ENCODE assay signal across 14 mouse cellular contexts in genomic region chr15:32568858-32569387, GRCm38 (mm10).
DNase-seq lines count a peak whose midpoint lies in the region; ATAC-seq and TF ChIP-seq lines count a peak whose summit lies in the region.
"Had no signal": no experiment of that assay in that cellular context is flagged by ENCODE, and none has a peak within 500 bp of the region (broad histone marks: within the 10 kb centered on the region; RNA-seq: fewer than 3 reads in every experiment).

No protein-coding gene starts in this region.

- H3K4me2 ChIP-seq in midbrain, embryonic 13.5 days (replicated peaks): no peak overlapping the region
- no peak overlapping the region for H3K4me2 ChIP-seq in midbrain, postnatal 0 days (ENCODE audit: low read depth, low read length, poor library complexity, severe bottlenecking)
- no peak overlapping the region for H3K4me2 ChIP-seq in forebrain, embryonic 15.5 days (replicated peaks)
- H3K4me2 ChIP-seq: heart, embryonic 12.5 days; intestine, embryonic 15.5 days; limb, embryonic 15.5 days had no signal

- H3K36me3 ChIP-seq in midbrain, embryonic 13.5 days: no peaks in the 10 kb centered on the region
- H3K36me3 ChIP-seq in midbrain, postnatal 0 days (ENCODE audit: insufficient read depth, low read length): no peaks in the 10 kb centered on the region
- no peaks in the 10 kb centered on the region for H3K36me3 ChIP-seq in forebrain, embryonic 15.5 days
- H3K36me3 ChIP-seq: G1E; heart, embryonic 12.5 days; intestine, embryonic 15.5 days had no signal

- H3K4me3 ChIP-seq in midbrain, embryonic 13.5 days (replicated peaks): no peak overlapping the region
- H3K4me3 ChIP-seq in midbrain, postnatal 0 days (ENCODE audit: low read depth, low read length): no peak overlapping the region
- H3K4me3 ChIP-seq in forebrain, embryonic 15.5 days: no peak overlapping the region
- H3K4me3 ChIP-seq: heart, embryonic 12.5 days; intestine, embryonic 15.5 days; limb, embryonic 15.5 days had no signal

- no peaks in the 10 kb centered on the region for H3K27me3 ChIP-seq in midbrain, embryonic 13.5 days
- no peaks in the 10 kb centered on the region for H3K27me3 ChIP-seq in midbrain, postnatal 0 days (ENCODE audit: insufficient read depth, low read length)
- no peaks in the 10 kb centered on the region for H3K27me3 ChIP-seq in forebrain, embryonic 15.5 days
- H3K27me3 ChIP-seq: heart, embryonic 12.5 days; intestine, embryonic 15.5 days; limb, embryonic 15.5 days had no signal

- H3K9me3 ChIP-seq in midbrain, embryonic 13.5 days: no peaks in the 10 kb centered on the region
- no peaks in the 10 kb centered on the region for H3K9me3 ChIP-seq in midbrain, postnatal 0 days (ENCODE audit: low read length)
- H3K9me3 ChIP-seq in forebrain, embryonic 15.5 days: no peaks in the 10 kb centered on the region
- H3K9me3 ChIP-seq: G1E; heart, embryonic 12.5 days; intestine, embryonic 15.5 days; limb, embryonic 15.5 days had no signal

- peaks cover 7% of the 10 kb centered on the region; the same call in 1 of the 2 replicates for H3K4me1 ChIP-seq in midbrain, embryonic 13.5 days (replicated peaks)
- no peaks in the 10 kb centered on the region for H3K4me1 ChIP-seq in midbrain, postnatal 0 days (ENCODE audit: insufficient read depth, low read length)
- peaks cover 7% of the 10 kb centered on the region; the same call in 1 of the 2 replicates for H3K4me1 ChIP-seq in forebrain, embryonic 15.5 days
- H3K4me1 ChIP-seq: heart, embryonic 12.5 days; intestine, embryonic 15.5 days; limb, embryonic 15.5 days had no signal

- DNase-seq in embryo, embryonic 10 days (ENCODE audit: low spot score): peak; percentile 16
- DNase-seq in embryo, embryonic 11 days: no peak
- no peak for DNase-seq in midbrain, postnatal 0 days (ENCODE audit: low spot score)
- DNase-seq in retina, embryonic 14.5 days (ENCODE audit: low spot score): peak; percentile 81
- DNase-seq in gastrocnemius, postnatal 36 days: no peak
- no peak for DNase-seq in right cerebral cortex, postnatal 4 days
- DNase-seq: right cerebral cortex, postnatal 14 days had no signal

- ATAC-seq in midbrain, embryonic 13.5 days: peak; percentile 94
- ATAC-seq in midbrain, postnatal 0 days (ENCODE audit: low FRiP score): no peak
- peak; percentile 95 for ATAC-seq in forebrain, embryonic 15.5 days (replicated peaks)
- ATAC-seq: CD4-positive, CD25-positive, alpha-beta regulatory T cell, adult 4 months; intestine, embryonic 15.5 days had no signal

- 30% methylated on average over 6 of the region's 6 CpGs for WGBS in midbrain, embryonic 13.5 days
- 40% methylated on average over 6 of the region's 6 CpGs for WGBS in midbrain, postnatal 0 days
- WGBS in forebrain, embryonic 15.5 days: 7% methylated on average over 6 of the region's 6 CpGs

- intact Hi-C loops in gastrocnemius, postnatal 36 days (cut with DNase I): no loop called here

- no peak overlapping the region for H3K9ac ChIP-seq in midbrain, embryonic 13.5 days (replicated peaks)
- H3K9ac ChIP-seq in midbrain, postnatal 0 days (replicated peaks; ENCODE audit: low read length, poor library complexity, severe bottlenecking): no peak overlapping the region
- H3K9ac ChIP-seq in forebrain, embryonic 15.5 days (replicated peaks): no peak overlapping the region
- H3K9ac ChIP-seq: heart, embryonic 12.5 days; intestine, embryonic 15.5 days; limb, embryonic 15.5 days had no signal

- no peak for TF ChIP-seq CTCF in midbrain, postnatal 0 days (IDR thresholded peaks at IDR 0.05)

- no peak overlapping the region for H3K27ac ChIP-seq in midbrain, embryonic 13.5 days
- no peak overlapping the region for H3K27ac ChIP-seq in midbrain, postnatal 0 days (ENCODE audit: low read depth, low read length)
- no peak overlapping the region for H3K27ac ChIP-seq in forebrain, embryonic 15.5 days (replicated peaks)
- H3K27ac ChIP-seq: intestine, embryonic 15.5 days; limb, embryonic 15.5 days had no signal

Comparison
In these comparisons a context has a peak if more than half of its experiments do, and no peak if none do; other contexts are left out.
1. DNase-seq: peak in embryo, embryonic 10 days (single experiment) and retina, embryonic 14.5 days (single experiment); none in embryo, embryonic 11 days (single experiment), midbrain, postnatal 0 days (single experiment), gastrocnemius, postnatal 36 days (0 of 2) and right cerebral cortex, postnatal 4 days (single experiment).